ENCODE assay signal across 10 mouse cellular contexts in genomic region chr2:118727911-118728310, GRCm38 (mm10). TPM values are rescaled to one million over a fixed set of nuclear protein-coding genes. Genes with fewer than 3 reads are reported as not detected.
A peak's percentile ranks its signal among the peaks of the same experiment; 100 is the strongest.
DNase-seq lines count a peak whose midpoint lies in the region; ATAC-seq and TF ChIP-seq lines count a peak whose summit lies in the region.
"Had no signal": no experiment of that assay in that cellular context is flagged by ENCODE, and none has a peak within 500 bp of the region (broad histone marks: within the 10 kb centered on the region; RNA-seq: fewer than 3 reads in every experiment).

No protein-coding gene starts in this region.

- peak overlapping the region; percentile 75 for H3K9ac ChIP-seq in MEL (ENCODE audit: control insufficient read depth, low read depth, low read length, poor library complexity, severe bottlenecking)
- no peak overlapping the region for H3K9ac ChIP-seq in embryonic facial prominence, embryonic 13.5 days
- no peak overlapping the region for H3K9ac ChIP-seq in lung, embryonic 14.5 days
- H3K9ac ChIP-seq in midbrain, embryonic 13.5 days (replicated peaks): no peak overlapping the region

- TF ChIP-seq RAD21 in MEL (IDR thresholded peaks at IDR 0.05; ENCODE audit: low read depth, low read length): no peak

- no peaks in the 10 kb centered on the region for H3K9me3 ChIP-seq in MEL (replicated peaks; ENCODE audit: insufficient read depth, low read length)
- no peaks in the 10 kb centered on the region for H3K9me3 ChIP-seq in embryonic facial prominence, embryonic 13.5 days
- no peaks in the 10 kb centered on the region for H3K9me3 ChIP-seq in lung, embryonic 14.5 days (ENCODE audit: low read depth, low read length)
- no peaks in the 10 kb centered on the region for H3K9me3 ChIP-seq in midbrain, embryonic 13.5 days

- TF ChIP-seq CTCF in kidney, adult 2 months (conservative IDR thresholded peaks at IDR 0.05; ENCODE audit: insufficient read depth, insufficient read length, low read depth, low read length): no peak
- no peak for TF ChIP-seq CTCF in MEL (IDR thresholded peaks at IDR 0.05 in 2 of 3, conservative IDR thresholded peaks at IDR 0.05 in 1 of 3; ENCODE audit: control insufficient read depth in 1 of 3, insufficient read depth in 1 of 3, low read depth in 2 of 3, low read length in 3 of 3, poor library complexity in 1 of 3, severe bottlenecking in 1 of 3)
- no peak for TF ChIP-seq CTCF in lung, embryonic 14.5 days (IDR thresholded peaks at IDR 0.05; ENCODE audit: low read depth)

- H3K36me3 ChIP-seq in kidney, adult 2 months (ENCODE audit: control insufficient read depth, insufficient read depth, low read length): no peaks in the 10 kb centered on the region
- peaks cover 0 to 31% of the 10 kb centered on the region in 2 experiments; a peak in 3 of 4 replicates for H3K36me3 ChIP-seq in MEL (ENCODE audit: control insufficient read depth in 1 of 2, insufficient read depth in 2 of 2, low read length in 2 of 2)
- H3K36me3 ChIP-seq in embryonic facial prominence, embryonic 13.5 days: no peaks in the 10 kb centered on the region
- no peaks in the 10 kb centered on the region for H3K36me3 ChIP-seq in lung, embryonic 14.5 days (ENCODE audit: insufficient read depth)
- no peaks in the 10 kb centered on the region for H3K36me3 ChIP-seq in midbrain, embryonic 13.5 days

- WGBS in kidney, adult 2 months: 30% methylated on average over 9 of the region's 9 CpGs
- WGBS in embryonic facial prominence, embryonic 13.5 days: 23% methylated on average over 9 of the region's 9 CpGs
- 3% methylated on average over 9 of the region's 9 CpGs for WGBS in lung, embryonic 14.5 days
- WGBS in midbrain, embryonic 13.5 days: 33% methylated on average over 9 of the region's 9 CpGs

- TF ChIP-seq EP300 in MEL (IDR thresholded peaks at IDR 0.05; ENCODE audit: low read depth in 1 of 2, low read length in 2 of 2): 0 out of 4 replicates have a peak, but pooled peaks of 1 of the 2 experiments have one; percentile 5

- H3K4me3 ChIP-seq in kidney, adult 2 months (ENCODE audit: insufficient read depth, low read depth, low read length): peak overlapping the region; percentile 32; the same call in 1 of the 2 replicates
- peak overlapping the region; percentile 60 to 68 for H3K4me3 ChIP-seq in MEL (ENCODE audit: control insufficient read depth in 1 of 2, insufficient read depth in 1 of 2, low read depth in 2 of 2, low read length in 2 of 2)
- no peak overlapping the region for H3K4me3 ChIP-seq in embryonic facial prominence, embryonic 13.5 days
- no peak overlapping the region for H3K4me3 ChIP-seq in lung, embryonic 14.5 days (ENCODE audit: low read depth, low read length)
- H3K4me3 ChIP-seq in midbrain, embryonic 13.5 days (replicated peaks): no peak overlapping the region

- H3K27me3 ChIP-seq in kidney, adult 2 months (replicated peaks; ENCODE audit: control insufficient read depth, insufficient read depth, low read length): no peaks in the 10 kb centered on the region
- no peaks in the 10 kb centered on the region for H3K27me3 ChIP-seq in MEL (ENCODE audit: control insufficient read depth in 1 of 2, insufficient read depth in 2 of 2, low read length in 2 of 2)
- H3K27me3 ChIP-seq in embryonic facial prominence, embryonic 13.5 days: peaks cover 40% of the 10 kb centered on the region
- H3K27me3 ChIP-seq in lung, embryonic 14.5 days (ENCODE audit: insufficient read depth, low read length): peaks cover 6% of the 10 kb centered on the region; the same call in 1 of the 2 replicates
- H3K27me3 ChIP-seq in midbrain, embryonic 13.5 days: peaks cover 40% of the 10 kb centered on the region

- no peaks in the 10 kb centered on the region for H3K4me1 ChIP-seq in kidney, adult 2 months (ENCODE audit: control insufficient read depth, insufficient read depth, low read length)
- peaks cover 10 to 37% of the 10 kb centered on the region in 2 experiments for H3K4me1 ChIP-seq in MEL (ENCODE audit: control insufficient read depth in 1 of 2, insufficient read depth in 2 of 2, low read length in 2 of 2)
- H3K4me1 ChIP-seq in embryonic facial prominence, embryonic 13.5 days: peaks cover 28% of the 10 kb centered on the region
- H3K4me1 ChIP-seq in lung, embryonic 14.5 days (ENCODE audit: insufficient read depth): peaks cover 12% of the 10 kb centered on the region
- peaks cover 8% of the 10 kb centered on the region; the same call in 1 of the 2 replicates for H3K4me1 ChIP-seq in midbrain, embryonic 13.5 days (replicated peaks)

- TF ChIP-seq POLR2A in kidney, adult 2 months (IDR thresholded peaks at IDR 0.05; ENCODE audit: low read depth, low read length): no peak
- TF ChIP-seq POLR2A in MEL (IDR thresholded peaks at IDR 0.05; ENCODE audit: control insufficient read depth in 1 of 2, insufficient read depth in 1 of 2, low read depth in 1 of 2, low read length in 2 of 2, poor library complexity in 1 of 2): no peak

- ATAC-seq in embryonic facial prominence, embryonic 13.5 days (ENCODE audit: insufficient number of reproducible peaks, insufficient read depth, low FRiP score, low TSS enrichment, low read depth): no peak
- peak; percentile 56 for ATAC-seq in lung, embryonic 14.5 days (ENCODE audit: insufficient read depth)
- no peak for ATAC-seq in midbrain, embryonic 13.5 days

- no peak for DNase-seq in kidney, adult 2 months
- no peak for DNase-seq in kidney, adult 18-20 months
- DNase-seq in MEL (ENCODE audit: low read depth, low spot score): no peak
- peak; percentile 49 for DNase-seq in lung, embryonic 14.5 days
- no peak for DNase-seq in layer of hippocampus, postnatal 10 days (ENCODE audit: low spot score in 2 of 2)
- DNase-seq in adrenal gland, postnatal 25 days: no peak

- peaks cover 15% of the 10 kb centered on the region for H3K79me2 ChIP-seq in MEL (ENCODE audit: control insufficient read depth, insufficient read depth, low read length, poor library complexity)

- H3K4me2 ChIP-seq in embryonic facial prominence, embryonic 13.5 days: 0 out of 2 replicates have a peak overlapping the region, but pooled peaks have one; percentile 10
- H3K4me2 ChIP-seq in lung, embryonic 14.5 days: peak overlapping the region; percentile 53
- no peak overlapping the region for H3K4me2 ChIP-seq in midbrain, embryonic 13.5 days (replicated peaks)

- H3K27ac ChIP-seq in kidney, adult 2 months (ENCODE audit: insufficient read depth, low read depth, low read length): no peak overlapping the region
- peak overlapping the region; percentile 89 for H3K27ac ChIP-seq in MEL (ENCODE audit: control insufficient read depth, low read depth, low read length)
- H3K27ac ChIP-seq in embryonic facial prominence, embryonic 13.5 days: no peak overlapping the region
- peak overlapping the region; percentile 55 for H3K27ac ChIP-seq in lung, embryonic 14.5 days (ENCODE audit: low read depth)
- no peak overlapping the region for H3K27ac ChIP-seq in midbrain, embryonic 13.5 days

RNA-seq across cellular contexts. Expression of gene Plcb2, which starts 0.3 kb away (rescaled TPM):
- polyA plus RNA-seq in kidney, adult 2 months (2012; rRNA removed): 1.9 and 3.7 TPM in 2 replicates
- 6.4 and 7.4 TPM in 2 replicates for total RNA-seq in MEL (2012; rRNA removed)
- 10 to 100 TPM in 1 of 2 experiments, not detected in 1; 21.2 TPM for polyA plus RNA-seq in MEL (2012; ENCODE audit: insufficient read depth in 1 of 2, insufficient read length in 2 of 2, low read depth in 1 of 2, low replicate concordance in 2 of 2, missing spikeins in 1 of 2)
- 0.47 and 0.55 TPM in 2 replicates for polyA plus RNA-seq in embryonic facial prominence, embryonic 13.5 days (2015; fragmentation: Nextera tagmentation; extraction: Ambion mirVana)
- 1.3 and 1.5 TPM in 2 replicates for polyA plus RNA-seq in lung, embryonic 14.5 days (2014; fragmentation: Nextera tagmentation; extraction: Ambion mirVana)
- total RNA-seq in layer of hippocampus, postnatal 10 days (2021): 1 to 10 TPM; 2.1 to 2.9 TPM
- 0.11 and 0.13 TPM in 2 replicates for polyA plus RNA-seq in midbrain, embryonic 13.5 days (2015; fragmentation: Nextera tagmentation; extraction: Ambion mirVana)
- 0.76 and 2.1 TPM in 2 replicates for total RNA-seq in adrenal gland, postnatal 25 days (2021)

RNA-seq across cellular contexts. Expression of gene Inafm2, which starts 17.6 kb away (rescaled TPM):
- polyA plus RNA-seq in kidney, adult 2 months (2012; rRNA removed): 8.1 and 8.7 TPM in 2 replicates
- total RNA-seq in MEL (2012; rRNA removed): 6.7 and 8.6 TPM in 2 replicates
- polyA plus RNA-seq in MEL (2012; ENCODE audit: insufficient read depth in 1 of 2, insufficient read length in 2 of 2, low read depth in 1 of 2, low replicate concordance in 2 of 2, missing spikeins in 1 of 2): 10 to 100 TPM in 1 of 2 experiments, not detected in 1; 14.5 TPM
- polyA plus RNA-seq in embryonic facial prominence, embryonic 13.5 days (2015; fragmentation: Nextera tagmentation; extraction: Ambion mirVana): 12.7 and 13.1 TPM in 2 replicates
- polyA plus RNA-seq in lung, embryonic 14.5 days (2014; fragmentation: Nextera tagmentation; extraction: Ambion mirVana): 24.3 and 25.0 TPM in 2 replicates
- 10 to 100 TPM; 31.7 to 33.4 TPM for total RNA-seq in layer of hippocampus, postnatal 10 days (2021)
- polyA plus RNA-seq in midbrain, embryonic 13.5 days (2015; fragmentation: Nextera tagmentation; extraction: Ambion mirVana): 24.6 and 25.8 TPM in 2 replicates
- 33.9 and 37.3 TPM in 2 replicates for total RNA-seq in adrenal gland, postnatal 25 days (2021)

RNA-seq across cellular contexts. Expression of gene Ankrd63, which starts 24.1 kb away (rescaled TPM):
- polyA plus RNA-seq in kidney, adult 2 months (2012; rRNA removed): 0.03 and 0.05 TPM in 2 replicates
- total RNA-seq in MEL (2012; rRNA removed): 0.08 and 0.10 TPM in 2 replicates
- under 1 TPM in 1 of 2 experiments, not detected in 1; 0.53 TPM for polyA plus RNA-seq in MEL (2012; ENCODE audit: insufficient read depth in 1 of 2, insufficient read length in 2 of 2, low read depth in 1 of 2, low replicate concordance in 2 of 2, missing spikeins in 1 of 2)
- polyA plus RNA-seq in embryonic facial prominence, embryonic 13.5 days (2015; fragmentation: Nextera tagmentation; extraction: Ambion mirVana): 0.07 TPM in 1 of 2 replicates, not detected in the other
- not detected in 2 replicates for polyA plus RNA-seq in lung, embryonic 14.5 days (2014; fragmentation: Nextera tagmentation; extraction: Ambion mirVana)
- 1 to 10 TPM; 3.0 to 3.8 TPM for total RNA-seq in layer of hippocampus, postnatal 10 days (2021)
- polyA plus RNA-seq in midbrain, embryonic 13.5 days (2015; fragmentation: Nextera tagmentation; extraction: Ambion mirVana): 0.04 TPM in 1 of 2 replicates, not detected in the other
- 0.27 and 0.67 TPM in 2 replicates for total RNA-seq in adrenal gland, postnatal 25 days (2021)

RNA-seq across cellular contexts. Expression of gene Ccdc9b, which starts 34.5 kb away (rescaled TPM):
- 3.4 and 3.6 TPM in 2 replicates for polyA plus RNA-seq in kidney, adult 2 months (2012; rRNA removed)
- total RNA-seq in MEL (2012; rRNA removed): 1.3 and 1.7 TPM in 2 replicates
- 1 to 10 TPM in 1 of 2 experiments, not detected in 1; 2.4 TPM for polyA plus RNA-seq in MEL (2012; ENCODE audit: insufficient read depth in 1 of 2, insufficient read length in 2 of 2, low read depth in 1 of 2, low replicate concordance in 2 of 2, missing spikeins in 1 of 2)
- polyA plus RNA-seq in embryonic facial prominence, embryonic 13.5 days (2015; fragmentation: Nextera tagmentation; extraction: Ambion mirVana): 0.83 and 0.91 TPM in 2 replicates
- polyA plus RNA-seq in lung, embryonic 14.5 days (2014; fragmentation: Nextera tagmentation; extraction: Ambion mirVana): 0.50 and 0.55 TPM in 2 replicates
- 1 to 10 TPM; 2.4 to 2.6 TPM for total RNA-seq in layer of hippocampus, postnatal 10 days (2021)
- 1.7 and 2.1 TPM in 2 replicates for polyA plus RNA-seq in midbrain, embryonic 13.5 days (2015; fragmentation: Nextera tagmentation; extraction: Ambion mirVana)
- total RNA-seq in adrenal gland, postnatal 25 days (2021): 6.1 and 8.1 TPM in 2 replicates

RNA-seq across cellular contexts. Expression of gene Phgr1, which starts 44.7 kb away (rescaled TPM):
- not detected in 2 replicates for polyA plus RNA-seq in kidney, adult 2 months (2012; rRNA removed)
- total RNA-seq in MEL (2012; rRNA removed): not detected in 2 replicates
- not detected for polyA plus RNA-seq in MEL (2012; ENCODE audit: insufficient read depth in 1 of 2, insufficient read length in 2 of 2, low read depth in 1 of 2, low replicate concordance in 2 of 2, missing spikeins in 1 of 2)
- polyA plus RNA-seq in embryonic facial prominence, embryonic 13.5 days (2015; fragmentation: Nextera tagmentation; extraction: Ambion mirVana): 2.0 TPM in 1 of 2 replicates, not detected in the other
- not detected in 2 replicates for polyA plus RNA-seq in lung, embryonic 14.5 days (2014; fragmentation: Nextera tagmentation; extraction: Ambion mirVana)
- not detected for total RNA-seq in layer of hippocampus, postnatal 10 days (2021)
- not detected in 2 replicates for polyA plus RNA-seq in midbrain, embryonic 13.5 days (2015; fragmentation: Nextera tagmentation; extraction: Ambion mirVana)
- not detected in 2 replicates for total RNA-seq in adrenal gland, postnatal 25 days (2021)
- total RNA-seq: layer of hippocampus, adult 8-10 months had no signal
- polyA plus RNA-seq: brain, embryonic 14.5 days had no signal

Comparison
In these comparisons a context has a peak if more than half of its experiments do, and no peak if none do; other contexts are left out.
1. H3K27ac ChIP-seq: peak in MEL (single experiment) and lung, embryonic 14.5 days (single experiment); none in kidney, adult 2 months (single experiment), embryonic facial prominence, embryonic 13.5 days (single experiment) and midbrain, embryonic 13.5 days (single experiment).
2. H3K4me3 ChIP-seq: peak in kidney, adult 2 months (single experiment) and MEL (2 of 2); none in embryonic facial prominence, embryonic 13.5 days (single experiment), lung, embryonic 14.5 days (single experiment) and midbrain, embryonic 13.5 days (single experiment).